Mouse (Mus musculus) hindbrain, embryonic 14.5 days (tissue): ENCODE results near the gene Tiam2. TPM values are rescaled to one million over a fixed set of nuclear protein-coding genes. Genes with fewer than 3 reads are reported as not detected.

ENCODE experiments used
- ATAC-seq: fragments of 200-750 bp; cut with Nextera tagmentation; 2 replicates; pipeline ENCODE4 v1.8.0; 2017; ENCODE audit warnings: moderate number of reproducible peaks, mild to moderate bottlenecking, moderate TSS enrichment, moderate library complexity; ENCODE audit not compliant: low FRiP score
- DNase-seq: peaks from one replicate; pipeline ENCODE4 v3.0.0-alpha.2; 2015; ENCODE audit warnings: low spot score
- H3K27ac ChIP-seq: fragments of 300-500 bp; sonication (generic); 2 replicates; pipeline ENCODE4 v1.5.1; 2014; ENCODE audit warnings: mild to moderate bottlenecking, moderate library complexity
- H3K27me3 ChIP-seq: fragments of 300-500 bp; sonication (generic); 2 replicates; pipeline ENCODE4 v1.6.1; 2014; ENCODE audit warnings: mild to moderate bottlenecking, low read length, mixed read lengths; ENCODE audit not compliant: control insufficient read depth, insufficient read depth
- H3K36me3 ChIP-seq: fragments of 300-500 bp; sonication (generic); replicated peaks from 2 replicates; pipeline ENCODE4 v1.6.1; 2014; ENCODE audit not compliant: control insufficient read depth, insufficient read depth
- H3K4me1 ChIP-seq: fragments of 300-500 bp; sonication (generic); replicated peaks from 2 replicates; pipeline ENCODE4 v1.6.1; 2014; ENCODE audit warnings: antibody characterized with exemption, low read length, mixed read lengths; ENCODE audit not compliant: control insufficient read depth, insufficient read depth
- H3K4me2 ChIP-seq: fragments of 300-500 bp; sonication (generic); replicated peaks from 2 replicates; pipeline ENCODE4 v1.6.1; 2014; ENCODE audit warnings: mild to moderate bottlenecking, moderate library complexity
- H3K4me3 ChIP-seq: fragments of 300-500 bp; sonication (generic); replicated peaks from 2 replicates; pipeline ENCODE4 v1.5.1; 2014; ENCODE audit warnings: mild to moderate bottlenecking, low read length
- H3K9ac ChIP-seq: fragments of 300-500 bp; sonication (generic); 2 replicates; pipeline ENCODE4 v1.6.1; 2014
- H3K9me3 ChIP-seq: fragments of 300-500 bp; sonication (generic); 2 replicates; pipeline ENCODE4 v1.6.1; 2016; ENCODE audit warnings: low read length; ENCODE audit not compliant: control insufficient read depth
- WGBS: fragments of 180-500 bp; shearing (Covaris S2); extraction: QIAGEN DNeasy Blood & Tissue Kit; methylation state at CpG from one replicate; pipeline ENCODE4 v1.1.7; 2014; 5-methylcytosine and 5-hydroxymethylcytosine counted together
- polyA plus RNA-seq: library from polyadenylated mRNA; unstranded; fragments of >200 nt; fragmentation: Nextera tagmentation; extraction: Ambion mirVana; gene quantifications from 2 replicates; pipeline ENCODE4 v1.2.1, GENCODE M21; 2014

Gene Tiam2
- polyA plus RNA-seq, 1 experiment from 2014 or later = 6.3 TPM

GRCm38 (mm10) chr17:3405350-3406073, 79.1 kb downstream of the Tiam2 start:
- WGBS = 85% methylated on average over 9 of the region's 9 CpGs
- no peak overlapping the region for H3K4me3 ChIP-seq
- H3K27me3 ChIP-seq = no peaks in the 10 kb centered on the region
- DNase-seq = no peak
- H3K4me2 ChIP-seq = no peak overlapping the region
- H3K9me3 ChIP-seq = no peaks in the 10 kb centered on the region
- H3K9ac ChIP-seq = no peak overlapping the region
- ATAC-seq = no peak
- H3K36me3 ChIP-seq = no peaks in the 10 kb centered on the region
- no peaks in the 10 kb centered on the region for H3K4me1 ChIP-seq
- no peak overlapping the region for H3K27ac ChIP-seq

GRCm38 (mm10) chr17:3407051-3407450, 80.7 kb downstream of the Tiam2 start:
- H3K4me2 ChIP-seq = no peak overlapping the region
- ATAC-seq = no peak
- H3K4me3 ChIP-seq = no peak overlapping the region
- H3K4me1 ChIP-seq = no peaks in the 10 kb centered on the region
- WGBS = 3% methylated on average over 1 of the region's 1 CpGs
- no peaks in the 10 kb centered on the region for H3K27me3 ChIP-seq
- no peak for DNase-seq
- H3K9ac ChIP-seq = no peak overlapping the region
- no peaks in the 10 kb centered on the region for H3K36me3 ChIP-seq
- H3K9me3 ChIP-seq = no peaks in the 10 kb centered on the region
- H3K27ac ChIP-seq = no peak overlapping the region

- no peak for ATAC-seq
- WGBS = 82% methylated on average over 2 of the region's 2 CpGs
- Histone ChIP-seq H3K9me3 (no peaks in the 10 kb centered on the region), H3K4me3 (no peak overlapping the region), H3K27me3 (no peaks in the 10 kb centered on the region), H3K9ac (no peak overlapping the region), H3K4me2 (no peak overlapping the region), H3K36me3 (no peaks in the 10 kb centered on the region), H3K27ac (no peak overlapping the region), H3K4me1 (no peaks in the 10 kb centered on the region)
- DNase-seq = no peak
These were observed 83.9 kb downstream of the Tiam2 start for GRCm38 (mm10) chr17:3410307-3410706.

GRCm38 (mm10) chr17:3412771-3413170, 86.4 kb downstream of the Tiam2 start:
- Histone ChIP-seq H3K9ac (no peak overlapping the region), H3K4me2 (no peak overlapping the region)
- 73% methylated on average over 4 of the region's 4 CpGs for WGBS

GRCm38 (mm10) chr17:3415580-3415979, 89.2 kb downstream of the Tiam2 start:
- Histone ChIP-seq H3K36me3 (no peaks in the 10 kb centered on the region), H3K27me3 (no peaks in the 10 kb centered on the region), H3K9me3 (no peaks in the 10 kb centered on the region), H3K9ac (no peak overlapping the region), H3K4me2 (no peak overlapping the region), H3K27ac (no peak overlapping the region), H3K4me3 (no peak overlapping the region), H3K4me1 (no peaks in the 10 kb centered on the region)
- ATAC-seq (no peak), DNase-seq (no peak)
- WGBS = 88% methylated on average over 3 of the region's 3 CpGs

More at GRCm38 (mm10) chr17:3412771-3413170, 86.4 kb downstream of the Tiam2 start:
- ATAC-seq (no peak), DNase-seq (no peak)
- H3K27ac ChIP-seq = no peak overlapping the region
- no peaks in the 10 kb centered on the region for H3K27me3 ChIP-seq
- no peaks in the 10 kb centered on the region for H3K4me1 ChIP-seq
- H3K9me3 ChIP-seq = no peaks in the 10 kb centered on the region
- no peaks in the 10 kb centered on the region for H3K36me3 ChIP-seq
- no peak overlapping the region for H3K4me3 ChIP-seq

- Histone ChIP-seq H3K9ac (no peak overlapping the region), H3K27me3 (no peaks in the 10 kb centered on the region), H3K27ac (no peak overlapping the region), H3K4me1 (no peaks in the 10 kb centered on the region), H3K4me2 (no peak overlapping the region), H3K4me3 (no peak overlapping the region), H3K9me3 (no peaks in the 10 kb centered on the region), H3K36me3 (no peaks in the 10 kb centered on the region)
- no peak for DNase-seq
- no peak for ATAC-seq
- 68% methylated on average over 3 of the region's 3 CpGs for WGBS
These were observed 90.0 kb downstream of the Tiam2 start for GRCm38 (mm10) chr17:3416401-3416800.

- no peaks in the 10 kb centered on the region for H3K36me3 ChIP-seq
- H3K27ac ChIP-seq = no peak overlapping the region
- DNase-seq (no peak), ATAC-seq (no peak)
- no peaks in the 10 kb centered on the region for H3K4me1 ChIP-seq
- no peaks in the 10 kb centered on the region for H3K27me3 ChIP-seq
- H3K4me3 ChIP-seq = no peak overlapping the region
- WGBS = 82% methylated on average over 10 of the region's 10 CpGs
- H3K4me2 ChIP-seq = no peak overlapping the region
- H3K9me3 ChIP-seq = no peaks in the 10 kb centered on the region
- no peak overlapping the region for H3K9ac ChIP-seq
These were observed 93.1 kb downstream of the Tiam2 start for GRCm38 (mm10) chr17:3419368-3419928.

- no peak for DNase-seq
- Histone ChIP-seq H3K9me3 (no peaks in the 10 kb centered on the region), H3K36me3 (no peaks in the 10 kb centered on the region), H3K9ac (no peak overlapping the region), H3K4me3 (no peak overlapping the region), H3K4me2 (no peak overlapping the region), H3K27me3 (no peaks in the 10 kb centered on the region), H3K4me1 (no peaks in the 10 kb centered on the region), H3K27ac (no peak overlapping the region)
- ATAC-seq = no peak
- WGBS = 96% methylated on average over 4 of the region's 4 CpGs
These were observed 93.8 kb downstream of the Tiam2 start for GRCm38 (mm10) chr17:3420148-3420547.

GRCm38 (mm10) chr17:3423416-3423815, 97.0 kb downstream of the Tiam2 start:
- H3K4me3 ChIP-seq = no peak overlapping the region
- H3K4me2 ChIP-seq = no peak overlapping the region
- H3K27ac ChIP-seq = no peak overlapping the region
- ATAC-seq = no peak
- no peaks in the 10 kb centered on the region for H3K27me3 ChIP-seq
- WGBS = 65% methylated on average over 2 of the region's 2 CpGs
- no peaks in the 10 kb centered on the region for H3K9me3 ChIP-seq
- H3K4me1 ChIP-seq = no peaks in the 10 kb centered on the region
- no peak overlapping the region for H3K9ac ChIP-seq
- no peaks in the 10 kb centered on the region for H3K36me3 ChIP-seq
- no peak for DNase-seq
